Mouse (Mus musculus): ENCODE data around the gene Ptprcap. TPM values are rescaled to one million over a fixed set of nuclear protein-coding genes. Genes with fewer than 3 reads are reported as not detected.

Ptprcap gene
- polyA plus RNA-seq, 1 experiment = 548 TPM

DNA sequence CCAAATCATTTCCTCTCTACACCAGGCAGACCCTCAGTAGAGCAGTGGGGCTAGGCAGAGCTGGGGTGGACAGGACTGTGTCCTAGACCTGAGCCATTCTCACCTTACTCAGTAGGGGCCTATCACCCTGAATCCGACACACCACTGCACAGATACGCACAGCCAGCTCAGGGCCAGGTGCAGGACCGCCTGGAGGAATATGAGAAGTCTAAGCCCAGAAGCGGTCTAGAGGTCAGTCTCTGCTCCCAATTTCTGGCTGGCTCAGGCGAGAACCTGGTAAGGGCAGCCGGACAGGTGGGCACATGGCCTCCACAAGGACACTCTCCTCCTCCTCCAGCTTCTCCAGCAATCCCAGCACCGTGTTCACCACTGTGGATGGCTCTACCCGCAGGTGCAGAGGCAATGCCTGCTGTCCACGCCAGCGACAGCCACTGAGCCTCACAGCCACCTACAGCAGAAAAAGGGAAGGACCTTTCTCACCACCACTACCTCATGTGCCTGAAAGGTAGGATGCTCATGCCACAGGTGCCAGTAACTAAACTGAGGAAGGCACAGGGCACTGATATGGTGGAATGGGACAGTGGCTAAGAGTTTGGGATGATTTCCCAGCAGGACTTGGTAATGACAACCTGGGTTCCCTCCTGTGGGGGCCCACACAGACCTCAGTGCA, 17.5 kb downstream of the Ptprcap start:
- no peak for TF ChIP-seq GATA1 (IDR thresholded peaks at IDR 0.05; ENCODE audit: low read length)

DNA sequence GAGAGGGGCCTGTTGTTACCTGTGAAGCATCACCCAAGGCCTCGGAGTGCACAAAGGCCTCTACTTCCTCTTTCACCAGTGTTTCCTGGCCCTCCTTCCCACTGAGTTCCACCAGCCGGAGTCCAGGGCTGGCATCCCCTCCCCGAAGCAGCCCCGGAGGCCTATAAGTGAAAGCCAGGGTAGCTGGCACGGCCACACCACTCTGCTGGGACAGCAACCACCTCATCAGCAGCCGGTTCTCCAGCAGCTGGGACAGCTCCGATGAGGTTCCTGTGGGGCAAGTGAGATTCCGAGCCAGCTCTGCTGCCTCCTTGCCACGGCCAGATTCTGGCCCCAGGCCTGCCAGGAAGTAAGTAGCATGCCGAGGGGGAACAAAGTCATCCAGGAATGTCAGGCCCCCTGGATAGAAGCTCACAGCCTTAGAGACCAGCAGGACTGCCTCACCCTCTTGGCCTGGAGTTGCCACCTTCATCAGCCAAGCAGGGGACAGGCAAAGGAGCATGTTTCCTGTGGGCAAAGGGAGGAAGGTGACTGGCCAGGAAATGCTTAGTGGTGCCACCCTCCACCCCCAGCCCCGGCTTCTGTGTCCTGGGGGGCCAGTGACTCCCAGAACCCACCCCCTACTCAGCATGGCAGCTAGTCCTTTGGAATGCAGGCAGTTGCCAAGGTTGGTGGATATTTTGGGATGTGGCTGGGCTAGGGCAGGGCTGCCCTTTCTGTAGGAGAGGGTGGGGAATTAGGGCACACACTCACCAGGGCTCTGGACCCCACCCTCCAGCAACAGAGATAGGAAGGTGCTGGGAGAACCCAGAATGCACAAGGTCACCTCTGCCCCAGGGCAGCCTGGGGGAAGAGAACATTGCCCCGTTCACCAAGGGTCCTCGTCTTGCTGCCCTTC, 18.2 kb downstream of the Ptprcap start:
- no peak for TF ChIP-seq GATA1 (IDR thresholded peaks at IDR 0.05; ENCODE audit: low read length)

DNA sequence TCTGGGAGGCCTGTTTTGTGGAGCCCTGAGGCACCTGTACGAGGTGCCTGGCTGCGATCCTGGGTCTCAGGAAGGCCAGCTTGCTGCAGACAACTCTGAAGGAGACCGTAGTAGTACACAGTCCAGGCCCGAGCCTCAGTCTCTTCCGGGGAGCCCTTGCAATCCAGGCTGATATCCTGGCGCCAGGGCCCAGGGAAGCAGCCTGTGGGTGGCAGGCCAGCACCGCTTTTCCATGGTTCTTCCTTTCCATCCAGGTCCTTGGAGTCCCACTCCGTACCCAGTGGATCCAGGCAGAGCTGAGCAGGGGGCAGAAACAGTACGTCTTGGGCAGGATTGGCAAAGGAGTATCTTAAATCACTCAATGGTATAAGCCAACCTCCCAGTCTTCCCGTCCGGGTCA, 19.5 kb downstream of the Ptprcap start:
- TF ChIP-seq GATA1 (IDR thresholded peaks at IDR 0.05; ENCODE audit: low read length) = no peak

DNA sequence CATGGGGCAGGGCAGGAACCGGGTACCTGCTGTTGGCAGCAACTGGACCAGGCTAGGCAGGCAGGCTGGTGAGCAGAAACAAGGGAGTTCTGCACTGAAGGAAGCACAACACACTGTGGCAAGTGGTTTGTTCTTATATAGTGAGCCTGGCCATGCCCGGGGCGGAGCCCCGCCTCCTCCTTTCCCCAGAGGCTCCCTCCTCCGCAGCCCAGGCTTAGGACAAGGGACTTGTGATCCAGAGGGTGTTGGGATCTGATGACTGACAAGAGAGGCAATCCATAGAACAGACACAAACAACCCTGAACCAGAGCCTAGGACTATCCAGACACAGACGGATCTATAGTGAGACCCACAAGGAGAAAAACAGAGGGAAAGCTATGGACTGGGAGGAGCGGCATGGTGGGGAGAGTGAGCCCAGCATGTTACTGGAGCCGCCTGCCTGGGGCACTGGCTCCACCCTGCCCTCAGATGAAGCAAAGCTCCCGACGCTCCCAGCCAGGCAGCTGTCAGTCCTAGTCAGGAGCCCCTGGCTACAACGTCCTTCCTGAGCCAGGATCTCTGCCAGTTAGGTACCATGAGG, 22.1 kb downstream of the Ptprcap start, which contains the start of gene Carns1:
Carns1 (minus strand) TSS at position 112 of the 580 bp plus-strand sequence.
- no peak for TF ChIP-seq GATA1 (IDR thresholded peaks at IDR 0.05; ENCODE audit: low read length)

DNA sequence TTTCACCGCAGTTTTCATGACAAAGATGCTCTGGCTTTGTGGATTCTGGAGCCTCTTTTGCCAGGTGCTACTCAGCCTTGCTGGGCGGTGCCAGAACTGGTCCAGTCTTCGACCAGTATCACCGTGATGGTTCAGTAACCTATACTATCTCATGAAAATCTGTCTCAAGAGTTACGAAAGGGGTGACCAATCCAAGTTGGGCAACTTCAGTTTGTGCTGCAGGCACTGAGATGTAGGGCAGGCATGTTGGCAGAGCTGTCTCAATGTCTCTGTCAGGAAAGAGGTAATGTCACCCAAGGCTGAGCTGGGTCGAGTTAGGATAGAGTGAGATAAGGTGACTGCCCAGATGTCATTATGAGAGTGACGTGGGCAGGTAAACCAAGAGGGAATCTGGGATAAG, 27.0 kb downstream of the Ptprcap start:
- no peak for TF ChIP-seq GATA1 (IDR thresholded peaks at IDR 0.05; ENCODE audit: low read length)

DNA sequence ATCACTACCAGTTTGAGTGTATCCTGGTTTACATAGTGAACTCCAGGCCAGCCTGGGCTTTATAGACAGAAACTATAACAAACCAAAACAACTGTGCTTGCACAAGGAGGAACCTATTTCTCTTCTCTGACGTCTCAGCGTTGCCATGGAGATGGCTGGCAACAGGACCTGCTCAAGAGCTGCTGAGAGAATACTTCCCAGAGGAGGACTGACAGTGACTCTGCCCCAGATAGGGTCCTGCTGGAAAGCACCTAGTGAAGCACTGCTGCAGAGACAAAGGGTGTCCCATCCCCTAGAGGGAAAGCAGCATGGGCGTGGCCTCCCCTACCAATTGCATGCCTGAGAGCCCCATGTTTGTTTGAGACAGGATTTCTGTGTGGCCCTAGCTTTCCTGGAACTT, 28.5 kb downstream of the Ptprcap start:
- TF ChIP-seq GATA1 (IDR thresholded peaks at IDR 0.05; ENCODE audit: low read length) = no peak

DNA sequence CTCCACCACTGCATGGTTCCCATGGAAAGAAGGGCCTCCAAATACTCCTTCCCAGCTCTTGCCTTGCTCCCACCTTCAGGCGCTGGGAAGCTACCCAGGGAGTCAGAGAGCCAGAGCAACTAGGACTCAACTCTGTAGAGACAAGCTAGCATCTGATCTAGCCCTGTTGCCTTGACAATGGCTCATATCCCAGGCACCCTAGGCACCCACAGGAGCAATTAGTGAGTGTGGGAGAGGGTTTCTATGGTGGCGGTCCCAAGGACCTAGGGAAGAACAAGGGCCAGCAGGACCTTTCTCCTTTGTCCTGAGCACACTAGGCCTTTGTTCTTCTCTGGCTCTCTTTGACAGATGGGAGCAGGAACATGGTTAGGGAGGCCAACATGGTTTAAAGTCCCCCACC, 30.3 kb downstream of the Ptprcap start:
- no peak for TF ChIP-seq GATA1 (IDR thresholded peaks at IDR 0.05; ENCODE audit: low read length)

DNA sequence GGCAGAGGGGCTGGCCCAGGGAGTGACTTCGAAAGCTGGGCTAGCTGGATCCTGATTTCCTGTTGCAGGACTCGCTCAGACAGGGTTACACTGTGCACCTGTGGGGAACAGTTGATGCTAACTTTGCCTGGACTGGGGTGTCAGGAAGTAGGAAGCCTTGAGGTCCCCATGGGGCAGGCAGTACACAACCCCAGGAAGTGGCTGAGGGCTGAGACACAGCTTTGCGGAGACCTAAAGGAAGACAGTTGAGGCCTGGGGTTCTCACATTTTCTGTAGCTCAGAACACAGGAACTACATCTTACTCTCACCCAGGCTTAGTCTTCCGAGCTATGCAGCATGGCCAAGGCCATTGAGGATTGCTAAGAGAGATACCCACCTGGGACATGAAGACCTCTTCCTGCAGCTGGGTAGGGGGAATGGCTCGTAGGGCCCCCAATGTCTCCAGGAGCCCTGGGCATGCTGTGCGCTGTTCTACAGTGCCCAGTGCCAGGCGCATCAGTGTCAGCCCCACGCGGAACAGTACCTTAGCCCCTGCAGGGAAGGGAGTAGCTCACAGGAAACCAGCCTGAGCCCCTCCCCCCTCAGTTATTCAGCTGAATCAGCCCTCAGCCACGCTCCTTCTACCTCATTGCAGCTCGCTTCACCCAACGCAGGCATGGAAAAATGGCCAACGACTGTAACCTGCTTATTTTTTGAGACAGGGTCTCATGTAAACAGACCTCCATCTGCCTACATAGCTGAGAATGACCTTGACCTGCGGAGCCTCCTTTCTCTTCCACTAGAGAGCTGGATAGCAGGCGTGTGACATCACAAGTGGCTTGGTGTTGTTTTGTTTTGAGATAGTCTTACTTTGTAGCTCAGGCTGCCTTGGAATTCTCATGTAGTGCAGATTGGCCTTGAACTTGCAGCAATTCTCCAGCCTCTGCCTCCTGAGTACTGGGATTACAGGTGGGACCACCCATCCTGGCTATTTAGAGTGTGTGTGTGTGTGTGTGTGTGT, 31.9 kb downstream of the Ptprcap start:
- TF ChIP-seq GATA1 (IDR thresholded peaks at IDR 0.05; ENCODE audit: low read length) = no peak

DNA sequence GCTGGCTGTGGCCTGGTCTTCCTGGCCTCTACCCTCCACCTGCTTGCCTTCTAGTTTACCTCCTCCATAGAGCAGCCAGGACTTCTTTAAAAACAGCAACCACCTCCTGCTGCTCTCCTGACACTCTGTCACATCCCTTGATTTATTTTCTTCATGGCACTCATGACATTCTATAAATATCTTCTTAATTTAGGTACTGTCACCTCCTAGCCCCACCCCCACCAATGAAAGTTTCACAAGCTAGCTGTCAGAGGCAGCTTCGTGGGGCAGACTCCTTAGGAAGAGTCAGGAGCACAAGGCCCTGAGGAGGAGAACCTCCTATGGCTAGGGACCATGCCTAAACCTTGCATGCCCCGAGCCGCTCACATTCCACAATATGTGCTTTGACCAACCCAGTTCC, 33.9 kb downstream of the Ptprcap start:
- TF ChIP-seq GATA1 (IDR thresholded peaks at IDR 0.05; ENCODE audit: low read length) = no peak

DNA sequence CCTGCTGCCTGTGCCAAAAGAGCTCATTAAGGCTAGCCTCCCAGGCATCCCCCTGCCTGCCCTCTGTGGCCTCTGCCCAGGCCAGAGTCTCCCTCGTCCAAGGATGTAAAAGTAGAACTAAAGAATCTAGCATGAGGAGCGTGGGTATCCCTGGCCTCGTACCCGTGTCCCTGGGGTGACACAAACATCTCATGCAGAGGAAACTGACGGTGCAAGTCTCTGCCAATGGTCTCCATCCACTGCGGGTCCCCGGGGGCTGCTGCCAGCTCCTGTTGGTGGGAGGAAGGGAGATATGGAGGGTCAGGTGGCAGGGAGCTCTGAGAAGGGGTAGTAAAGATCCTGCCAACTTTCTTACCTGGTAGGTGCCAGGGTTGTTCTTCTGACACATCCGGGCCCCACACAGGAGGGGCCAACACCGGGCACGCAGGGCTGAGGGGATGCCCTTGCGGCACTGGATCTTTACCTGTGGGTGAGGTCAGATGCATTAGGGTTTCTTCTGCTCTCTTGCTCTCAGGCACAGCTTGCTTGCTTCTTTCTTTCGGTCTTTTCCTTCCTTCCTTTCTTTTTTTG, 35.7 kb downstream of the Ptprcap start:
- no peak for TF ChIP-seq GATA1 (IDR thresholded peaks at IDR 0.05; ENCODE audit: low read length)

DNA sequence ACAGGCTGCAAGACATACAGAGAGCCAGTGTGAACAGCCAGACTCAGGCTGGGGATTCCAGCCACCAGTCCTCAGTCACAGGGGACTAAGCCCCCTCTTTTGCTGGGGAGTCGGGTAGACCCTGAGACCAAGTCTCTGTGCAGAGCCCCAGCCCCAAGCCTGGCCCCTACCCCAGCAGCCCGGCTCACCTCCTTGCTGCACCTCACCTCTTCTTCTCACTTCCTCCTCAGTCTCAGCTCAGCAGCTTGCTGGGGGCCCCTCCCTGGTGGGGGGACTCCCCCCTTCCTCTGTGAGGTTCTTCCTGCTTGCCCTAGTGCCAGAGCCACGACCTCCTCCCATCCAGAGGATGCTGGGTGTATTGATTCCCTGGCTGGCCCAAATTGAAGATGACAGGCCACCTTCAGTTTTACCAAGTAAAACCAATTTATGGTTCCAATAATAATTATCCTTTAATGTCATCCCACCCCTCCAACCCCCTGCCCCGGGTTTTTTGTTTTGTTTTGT, 37.5 kb downstream of the Ptprcap start, which contains the start of gene Tbc1d10c:
Tbc1d10c (minus strand) TSS at position 454 of the 504 bp plus-strand sequence.
- no peak for TF ChIP-seq GATA1 (IDR thresholded peaks at IDR 0.05; ENCODE audit: low read length)

DNA sequence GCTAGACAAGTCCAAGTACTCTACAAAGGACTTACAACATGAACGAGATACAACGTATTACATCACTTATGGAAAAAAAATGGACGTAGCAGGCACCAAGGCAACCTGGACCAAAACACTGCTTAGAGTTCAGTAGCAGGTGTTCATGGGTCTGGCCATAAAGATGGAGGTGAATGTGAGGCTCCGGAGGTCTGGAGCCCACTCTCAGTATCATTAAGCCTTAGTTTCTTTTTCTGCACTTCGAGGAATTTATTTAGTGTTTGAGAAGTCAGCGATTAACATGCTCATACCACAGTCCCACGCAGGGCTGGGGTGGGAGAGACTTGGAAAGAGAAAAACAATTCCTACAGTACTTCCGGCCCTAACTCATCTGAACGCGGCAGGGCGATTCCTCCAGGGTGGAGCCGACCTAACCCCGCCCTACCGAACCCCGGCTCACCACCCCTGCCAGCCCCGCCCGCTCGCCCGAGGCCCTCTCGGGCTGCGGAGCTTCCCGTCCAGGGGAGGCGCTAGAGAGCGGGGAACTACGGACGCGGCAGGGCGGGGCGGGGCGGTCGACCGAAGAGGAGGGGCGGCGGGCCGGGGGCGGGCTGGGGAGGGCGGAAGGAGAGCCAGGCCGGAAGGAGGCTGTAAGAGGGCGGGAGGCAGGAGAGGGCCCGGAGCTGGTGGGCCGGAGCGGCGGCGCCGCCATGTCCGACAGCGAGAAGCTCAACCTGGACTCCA, 38.3 kb downstream of the Ptprcap start, which contains the start of gene Ppp1ca:
Ppp1ca (plus strand) TSS at position 538 of the 723 bp plus-strand sequence.
- TF ChIP-seq GATA1 (IDR thresholded peaks at IDR 0.05; ENCODE audit: low read length) = no peak

DNA sequence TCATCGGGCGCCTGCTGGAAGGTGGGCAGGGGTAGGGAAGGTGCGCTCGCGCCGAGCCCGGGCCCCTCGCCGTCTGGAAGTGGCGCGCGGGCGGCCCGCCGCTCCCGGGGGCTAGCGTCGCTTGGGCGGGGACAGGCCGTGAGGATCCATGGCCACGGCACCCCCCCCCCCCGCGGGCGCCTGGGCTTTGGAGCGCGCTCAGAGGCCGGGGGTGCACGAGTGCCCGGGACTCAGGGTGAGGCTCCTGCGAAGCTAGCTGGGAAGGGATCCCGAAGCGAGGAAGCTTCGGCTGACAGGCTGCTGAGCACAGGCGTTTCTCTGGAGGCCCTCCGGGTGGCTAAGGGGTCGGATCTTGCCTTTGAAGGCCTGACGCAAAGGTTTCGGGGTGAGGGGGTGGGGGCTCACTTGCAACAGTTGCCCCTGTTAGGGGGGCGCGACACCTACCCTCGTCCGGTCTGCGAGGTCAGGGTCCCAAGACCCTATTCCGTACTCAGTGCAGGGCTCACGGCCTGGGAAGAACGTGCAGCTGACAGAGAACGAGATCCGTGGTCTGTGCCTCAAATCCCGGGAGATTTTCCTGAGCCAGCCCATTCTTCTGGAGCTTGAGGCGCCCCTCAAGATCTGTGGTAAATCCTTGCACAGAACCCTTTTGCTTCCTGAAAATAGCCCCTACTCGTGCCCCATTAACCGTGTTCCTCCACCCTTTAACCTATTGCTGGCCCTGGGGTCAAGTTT, 39.0 kb downstream of the Ptprcap start:
- TF ChIP-seq GATA1 (IDR thresholded peaks at IDR 0.05; ENCODE audit: low read length) = no peak

Measured in G1E-ER4 (cell line).